Mouse (Mus musculus): ENCODE data around the gene Zfp738. TPM values are rescaled to one million over a fixed set of nuclear protein-coding genes. Genes with fewer than 3 reads are reported as not detected.
"Not testable (repeated sequence)": the region's sequence is repeated elsewhere in the genome, so short reads cannot be mapped to it uniquely, and the experiment has no call there.

The Zfp738 gene
- polyA plus RNA-seq, 1 experiment from 2014 or later = 11.1 TPM

DNA sequence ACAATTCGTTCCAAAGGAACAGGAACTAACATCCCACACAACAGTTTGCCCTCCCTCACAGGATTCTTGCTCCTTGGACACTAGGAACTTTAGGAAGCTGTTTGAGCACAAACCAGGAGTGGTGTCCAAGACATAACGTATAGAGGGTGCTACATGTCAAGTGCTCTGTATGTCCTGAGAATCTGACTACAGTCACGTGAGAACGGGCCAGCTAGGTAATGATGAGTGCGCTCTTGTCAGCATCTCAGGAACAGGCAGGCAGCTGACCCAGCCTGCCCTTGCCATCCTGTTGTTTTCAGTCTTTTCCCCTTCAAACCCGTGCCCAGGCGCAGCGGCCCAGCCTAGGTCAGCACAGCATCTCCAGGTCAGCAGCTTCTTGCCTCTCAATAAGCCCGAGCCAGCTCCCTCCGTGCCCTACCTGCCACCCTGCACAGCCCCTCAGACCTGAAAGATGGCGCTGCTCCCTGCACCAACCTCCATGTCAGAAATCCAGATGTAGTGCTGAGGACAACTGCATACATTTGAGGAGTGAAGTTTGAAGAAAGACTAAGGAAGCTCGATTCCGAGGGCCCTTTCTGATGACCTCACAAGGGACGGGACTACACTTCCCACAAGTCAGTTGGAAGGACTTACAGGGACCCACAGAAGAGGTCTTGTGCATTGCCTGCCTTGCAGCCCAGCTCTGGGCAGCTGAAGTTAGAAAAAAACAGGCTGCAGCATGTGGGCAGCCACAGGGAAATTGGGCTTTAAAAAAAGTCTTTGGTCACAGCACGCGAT lies 3.7 kb downstream of the Zfp738 start:
- not testable (repeated sequence) for H3K27ac ChIP-seq (ENCODE audit: low read length); H3K27me3 ChIP-seq (ENCODE audit: control insufficient read depth, insufficient read depth, low read length); H3K36me3 ChIP-seq (ENCODE audit: control insufficient read depth, insufficient read depth, low read length); H3K4me1 ChIP-seq (ENCODE audit: control insufficient read depth, insufficient read depth, low read length); H3K9me3 ChIP-seq (replicated peaks; ENCODE audit: control insufficient read depth, low read length)
- Histone ChIP-seq H3K9ac (ENCODE audit: low read length) (peak overlapping the region; percentile 86), H3K4me2 (ENCODE audit: low read depth, low read length) (peak overlapping the region; percentile 66), H3K4me3 (replicated peaks; ENCODE audit: low read length) (peak overlapping the region; percentile 76)
- peak; percentile 100 for ATAC-seq (ENCODE audit: insufficient read depth, low FRiP score)
- WGBS = 14% methylated on average over 16 of the region's 16 CpGs

DNA sequence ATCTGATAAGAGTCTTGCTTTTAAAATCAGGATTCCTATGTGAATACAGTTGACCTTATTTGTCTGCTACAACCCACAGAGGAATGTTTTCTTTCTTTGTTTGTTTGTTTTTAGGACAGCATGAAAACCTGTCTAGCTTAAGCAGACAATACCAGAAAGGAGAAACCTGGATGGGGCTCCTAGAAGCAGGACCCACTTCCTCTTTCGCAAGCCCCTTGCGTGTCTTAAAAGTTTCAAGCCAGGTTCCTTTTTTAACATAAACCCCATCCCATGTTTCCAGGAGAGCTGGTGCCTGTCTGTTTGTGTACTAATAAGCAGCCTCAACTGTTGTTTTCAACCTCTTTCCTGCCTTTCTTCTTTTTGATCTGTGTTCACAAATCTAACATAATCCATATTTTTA lies 12.0 kb downstream of the Zfp738 start:
- no peaks in the 10 kb centered on the region for H3K4me1 ChIP-seq (ENCODE audit: control insufficient read depth, insufficient read depth, low read length)
- H3K27ac ChIP-seq (ENCODE audit: low read length) = no peak overlapping the region
- H3K9me3 ChIP-seq (replicated peaks; ENCODE audit: control insufficient read depth, low read length) = no peaks in the 10 kb centered on the region
- no peak overlapping the region for H3K9ac ChIP-seq (ENCODE audit: low read length)
- H3K4me3 ChIP-seq (replicated peaks; ENCODE audit: low read length) = no peak overlapping the region
- no peaks in the 10 kb centered on the region for H3K27me3 ChIP-seq (ENCODE audit: control insufficient read depth, insufficient read depth, low read length)
- no peak overlapping the region for H3K4me2 ChIP-seq (ENCODE audit: low read depth, low read length)
- H3K36me3 ChIP-seq (ENCODE audit: control insufficient read depth, insufficient read depth, low read length) = peaks cover under 1% of the 10 kb centered on the region; the same call in 1 of the 2 replicates
- ATAC-seq (ENCODE audit: insufficient read depth, low FRiP score) = no peak
- 91% methylated on average over 2 of the region's 2 CpGs for WGBS

- Histone ChIP-seq H3K27ac (ENCODE audit: low read length) (no peak overlapping the region), H3K4me3 (replicated peaks; ENCODE audit: low read length) (no peak overlapping the region), H3K4me1 (ENCODE audit: control insufficient read depth, insufficient read depth, low read length) (no peaks in the 10 kb centered on the region), H3K9me3 (replicated peaks; ENCODE audit: control insufficient read depth, low read length) (no peaks in the 10 kb centered on the region), H3K27me3 (ENCODE audit: control insufficient read depth, insufficient read depth, low read length) (no peaks in the 10 kb centered on the region), H3K36me3 (ENCODE audit: control insufficient read depth, insufficient read depth, low read length) (no peaks in the 10 kb centered on the region), H3K9ac (ENCODE audit: low read length) (no peak overlapping the region), H3K4me2 (ENCODE audit: low read depth, low read length) (no peak overlapping the region)
- WGBS = 47% methylated on average over 3 of the region's 3 CpGs
- no peak for ATAC-seq (ENCODE audit: insufficient read depth, low FRiP score)
These were observed 34.4 kb downstream of the Zfp738 start for GRCm38 (mm10) chr13:67652496-67652895.

- Histone ChIP-seq H3K27ac (ENCODE audit: low read length) (peak within 1 kb of the TSS; percentile 66), H3K4me1 (ENCODE audit: control insufficient read depth, insufficient read depth, low read length) (no peaks in the 10 kb centered on the region), H3K9ac (ENCODE audit: low read length) (peak within 1 kb of the TSS; percentile 89), H3K27me3 (ENCODE audit: control insufficient read depth, insufficient read depth, low read length) (no peaks in the 10 kb centered on the region), H3K4me3 (replicated peaks; ENCODE audit: low read length) (peak within 1 kb of the TSS; percentile 89), H3K36me3 (ENCODE audit: control insufficient read depth, insufficient read depth, low read length) (no peaks in the 10 kb centered on the region), H3K4me2 (ENCODE audit: low read depth, low read length) (peak within 1 kb of the TSS; percentile 51), H3K9me3 (replicated peaks; ENCODE audit: control insufficient read depth, low read length) (no peaks in the 10 kb centered on the region)
- WGBS = 0% methylated on average over 19 of the region's 19 CpGs
- peak; percentile 98 for ATAC-seq (ENCODE audit: insufficient read depth, low FRiP score)
These were observed 49.4 kb downstream of the Zfp738 start, which contains the start of the genes Gm49345 and Zfp729a for GRCm38 (mm10) chr13:67637294-67638007. Gene Gm49345, minus strand, starts transcription at chr13:67637769. Gene Zfp729a, minus strand, starts transcription at chr13:67637791.

DNA sequence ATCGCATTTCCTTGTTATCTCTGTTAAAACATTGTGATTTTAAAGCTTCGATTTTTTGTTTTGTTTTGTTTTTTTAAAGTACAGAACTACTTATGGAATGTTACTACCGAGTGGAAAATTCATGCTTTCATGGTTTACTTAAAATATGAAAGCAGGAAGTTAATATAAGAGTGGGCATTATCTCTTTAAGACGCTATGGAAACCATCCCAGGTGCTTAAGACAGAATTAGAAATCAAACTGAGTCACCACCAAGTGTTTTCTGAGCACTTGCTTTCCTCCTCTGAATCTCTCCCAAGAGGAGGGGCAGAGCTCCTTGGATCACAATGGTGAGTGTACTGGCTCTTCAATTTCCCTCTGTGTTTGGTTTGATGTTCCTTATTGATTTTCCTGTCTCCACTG lies 76.8 kb downstream of the Zfp738 start:
- ATAC-seq (ENCODE audit: insufficient read depth, low FRiP score) = no peak
- Histone ChIP-seq H3K27ac (ENCODE audit: low read length) (no peak overlapping the region), H3K4me1 (ENCODE audit: control insufficient read depth, insufficient read depth, low read length) (peaks cover 4% of the 10 kb centered on the region; the same call in 1 of the 2 replicates), H3K9ac (ENCODE audit: low read length) (no peak overlapping the region), H3K27me3 (ENCODE audit: control insufficient read depth, insufficient read depth, low read length) (no peaks in the 10 kb centered on the region), H3K4me2 (ENCODE audit: low read depth, low read length) (peak overlapping the region; percentile 43; the same call in 1 of the 2 replicates), H3K4me3 (replicated peaks; ENCODE audit: low read length) (peak overlapping the region; percentile 83; the same call in 1 of the 2 replicates), H3K36me3 (ENCODE audit: control insufficient read depth, insufficient read depth, low read length) (no peaks in the 10 kb centered on the region), H3K9me3 (replicated peaks; ENCODE audit: control insufficient read depth, low read length) (no peaks in the 10 kb centered on the region; the same call in 1 of the 2 replicates)
- WGBS = 84% methylated on average over 4 of the region's 4 CpGs

DNA sequence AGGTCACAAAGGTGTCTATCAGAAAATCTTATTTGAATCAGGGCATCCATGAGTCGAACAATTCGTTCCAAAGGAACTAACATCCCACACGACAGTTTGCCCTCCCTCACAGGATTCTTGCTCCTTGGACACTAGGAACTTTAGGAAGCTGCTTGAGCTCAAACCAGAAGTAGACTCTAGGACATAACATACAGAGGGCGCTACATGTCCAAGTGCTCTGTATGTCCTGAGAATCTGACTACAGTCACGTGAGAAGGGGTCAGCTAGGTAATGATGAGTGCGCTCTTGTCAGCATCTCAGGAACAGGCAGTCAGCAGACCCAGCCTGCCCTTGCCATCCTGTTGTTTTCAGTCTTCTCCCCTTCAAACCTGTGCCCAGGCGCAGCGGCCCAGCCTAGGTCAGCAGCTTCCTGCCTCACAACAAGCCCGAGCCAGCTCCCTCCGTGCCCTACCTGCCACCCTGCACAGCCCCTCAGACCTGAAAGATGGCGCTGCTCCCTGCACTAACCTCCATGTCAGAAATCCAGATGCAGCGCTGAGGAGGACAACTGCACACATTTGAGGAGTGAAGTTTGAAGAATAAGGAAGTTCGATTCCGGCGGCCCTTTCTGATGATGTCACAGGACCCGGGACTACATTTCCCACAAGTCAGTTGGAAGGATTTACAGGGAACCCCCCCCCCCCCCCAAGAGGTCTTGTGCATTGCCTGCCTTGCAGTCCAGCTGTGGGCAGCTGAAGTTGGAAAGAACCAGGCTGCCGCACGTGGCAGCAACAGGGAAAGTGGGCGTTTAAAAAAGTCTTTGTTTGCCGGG lies 77.6 kb downstream of the Zfp738 start, which contains the start of gene Zfp729b:
Gene Zfp729b (minus strand): TSS at position 642 of the 811 bp plus-strand sequence.
- 2% methylated on average over 20 of the region's 20 CpGs for WGBS
- peak within 1 kb of the TSS; percentile 63 for H3K4me2 ChIP-seq (ENCODE audit: low read depth, low read length)
- ATAC-seq (ENCODE audit: insufficient read depth, low FRiP score) = peak; percentile 96
- no peaks in the 10 kb centered on the region for H3K27me3 ChIP-seq (ENCODE audit: control insufficient read depth, insufficient read depth, low read length)
- H3K9me3 ChIP-seq (replicated peaks; ENCODE audit: control insufficient read depth, low read length) = no peaks in the 10 kb centered on the region; the same call in 1 of the 2 replicates
- H3K36me3 ChIP-seq (ENCODE audit: control insufficient read depth, insufficient read depth, low read length) = no peaks in the 10 kb centered on the region
- H3K9ac ChIP-seq (ENCODE audit: low read length) = peak within 1 kb of the TSS; percentile 90
- H3K27ac ChIP-seq (ENCODE audit: low read length) = peak within 1 kb of the TSS; percentile 82
- peak within 1 kb of the TSS; percentile 83 for H3K4me3 ChIP-seq (replicated peaks; ENCODE audit: low read length)
- H3K4me1 ChIP-seq (ENCODE audit: control insufficient read depth, insufficient read depth, low read length) = peaks cover 4% of the 10 kb centered on the region; the same call in 1 of the 2 replicates

Other genes starting within 250 kb of the Zfp738 start
- gene Zfp874a, start 235.4 kb downstream of the Zfp738 start, polyA plus RNA-seq (2015; fragmentation: Nextera tagmentation; extraction: Ambion mirVana) = 8.9 and 9.8 TPM in 2 replicates
- 2.8 and 2.9 TPM in 2 replicates for gene Zfp874b, start 202.8 kb downstream of the Zfp738 start, polyA plus RNA-seq (2015; fragmentation: Nextera tagmentation; extraction: Ambion mirVana)
- gene Zfp58, start 186.5 kb downstream of the Zfp738 start, polyA plus RNA-seq (2015; fragmentation: Nextera tagmentation; extraction: Ambion mirVana) = 12.8 and 14.2 TPM in 2 replicates
- gene Gm26965, start 160.9 kb downstream of the Zfp738 start, polyA plus RNA-seq (2015; fragmentation: Nextera tagmentation; extraction: Ambion mirVana) = not detected in 2 replicates
- 21.2 and 21.3 TPM in 2 replicates for gene Zfp87, start 160.9 kb downstream of the Zfp738 start, polyA plus RNA-seq (2015; fragmentation: Nextera tagmentation; extraction: Ambion mirVana)
- gene Zfp748, start 133.2 kb downstream of the Zfp738 start, polyA plus RNA-seq (2015; fragmentation: Nextera tagmentation; extraction: Ambion mirVana) = 11.2 and 12.4 TPM in 2 replicates
- 3.7 and 3.8 TPM in 2 replicates for gene Zfp729b, start 77.4 kb downstream of the Zfp738 start, polyA plus RNA-seq (2015; fragmentation: Nextera tagmentation; extraction: Ambion mirVana)
- gene Gm49345, start 49.3 kb downstream of the Zfp738 start, polyA plus RNA-seq (2015; fragmentation: Nextera tagmentation; extraction: Ambion mirVana) = not detected in 2 replicates
- gene Zfp729a, start 49.3 kb downstream of the Zfp738 start, polyA plus RNA-seq (2015; fragmentation: Nextera tagmentation; extraction: Ambion mirVana) = 2.4 and 2.5 TPM in 2 replicates
- gene Zfp65, start 42.1 kb upstream of the Zfp738 start, polyA plus RNA-seq (2015; fragmentation: Nextera tagmentation; extraction: Ambion mirVana) = 6.4 and 7.1 TPM in 2 replicates
- 3.6 and 4.4 TPM in 2 replicates for gene Zfp85, start 68.2 kb upstream of the Zfp738 start, polyA plus RNA-seq (2015; fragmentation: Nextera tagmentation; extraction: Ambion mirVana)
- 2.7 TPM in 2 replicates for gene Zfp493, start 92.6 kb upstream of the Zfp738 start, polyA plus RNA-seq (2015; fragmentation: Nextera tagmentation; extraction: Ambion mirVana)
- 5.6 and 5.9 TPM in 2 replicates for gene Zfp273, start 126.7 kb upstream of the Zfp738 start, polyA plus RNA-seq (2015; fragmentation: Nextera tagmentation; extraction: Ambion mirVana)
- 2.3 and 3.0 TPM in 2 replicates for gene Gm10037, start 144.0 kb upstream of the Zfp738 start, polyA plus RNA-seq (2015; fragmentation: Nextera tagmentation; extraction: Ambion mirVana)
- not detected in 2 replicates for gene BC048507, start 176.3 kb upstream of the Zfp738 start, polyA plus RNA-seq (2015; fragmentation: Nextera tagmentation; extraction: Ambion mirVana)